Mouse (Mus musculus) heart, embryonic 10.5 days (tissue): ENCODE results near the gene Rrm1. TPM values are rescaled to one million over a fixed set of nuclear protein-coding genes. Genes with fewer than 3 reads are reported as not detected.
A peak's percentile ranks its signal among the peaks of the same experiment; 100 is the strongest.

ENCODE experiments used
- DNase-seq: peaks from one replicate; pipeline ENCODE4 v3.0.0-alpha.2; 2017; ENCODE audit warnings: low spot score
- H3K27ac ChIP-seq: fragments of 300-500 bp; sonication (generic); 2 replicates; pipeline ENCODE4 v1.5.1; 2016; ENCODE audit warnings: mild to moderate bottlenecking
- H3K27me3 ChIP-seq: fragments of 300-500 bp; sonication (generic); 2 replicates; pipeline ENCODE4 v1.6.1; 2016; ENCODE audit warnings: mild to moderate bottlenecking; ENCODE audit not compliant: poor library complexity, insufficient read depth, severe bottlenecking
- H3K36me3 ChIP-seq: fragments of 300-500 bp; sonication (generic); 2 replicates; pipeline ENCODE4 v1.6.1; 2016; ENCODE audit warnings: mild to moderate bottlenecking, moderate library complexity
- H3K4me1 ChIP-seq: fragments of 300-500 bp; sonication (generic); 2 replicates; pipeline ENCODE4 v1.6.1; 2016; ENCODE audit warnings: mild to moderate bottlenecking
- H3K4me3 ChIP-seq: fragments of 300-500 bp; sonication (generic); 2 replicates; pipeline ENCODE4 v1.5.1; 2016; ENCODE audit warnings: mild to moderate bottlenecking, moderate library complexity
- H3K9me3 ChIP-seq: fragments of 300-500 bp; sonication (generic); 2 replicates; pipeline ENCODE4 v1.6.1; 2016; ENCODE audit warnings: mild to moderate bottlenecking, moderate library complexity
- WGBS: fragments of 180-500 bp; shearing (Covaris S2); methylation state at CpG from one replicate; pipeline ENCODE4 v1.1.7; 2016; 5-methylcytosine and 5-hydroxymethylcytosine counted together
- polyA plus RNA-seq: library from polyadenylated mRNA; unstranded; fragments of >200 nt; fragmentation: Nextera tagmentation; extraction: Ambion mirVana; gene quantifications from 2 replicates; pipeline ENCODE4 v1.2.1, GENCODE M21; 2016

Rrm1 gene
- polyA plus RNA-seq, 1 experiment from 2014 or later = 198 TPM

- Histone ChIP-seq H3K27ac (peak overlapping the region; percentile 93), H3K4me1 (peaks cover 13% of the 10 kb centered on the region), H3K36me3 (peaks cover 22% of the 10 kb centered on the region), H3K27me3 (peaks cover 18% of the 10 kb centered on the region), H3K9me3 (no peaks in the 10 kb centered on the region), H3K4me3 (peak overlapping the region; percentile 76)
- no peak for DNase-seq
- 53% methylated on average over 15 of the region's 15 CpGs for WGBS
These were observed 456 bp upstream of the Rrm1 start for GRCm38 (mm10) chr7:102440822-102441656.

GRCm38 (mm10) chr7:102442432-102442831 lies 937 bp downstream of the Rrm1 start:
- H3K27me3 ChIP-seq = peaks cover 10% of the 10 kb centered on the region
- peaks cover 13% of the 10 kb centered on the region for H3K4me1 ChIP-seq
- 2% methylated on average over 4 of the region's 4 CpGs for WGBS
- no peak for DNase-seq
- H3K4me3 ChIP-seq = peak overlapping the region; percentile 76
- peaks cover 36% of the 10 kb centered on the region for H3K36me3 ChIP-seq
- no peaks in the 10 kb centered on the region for H3K9me3 ChIP-seq
- peak overlapping the region; percentile 93 for H3K27ac ChIP-seq

GRCm38 (mm10) chr7:102444301-102444700 lies 2.8 kb downstream of the Rrm1 start:
- Histone ChIP-seq H3K4me3 (0 out of 2 replicates have a peak overlapping the region, but pooled peaks have one; percentile 5), H3K27me3 (peaks cover 5% of the 10 kb centered on the region), H3K36me3 (peaks cover 54% of the 10 kb centered on the region), H3K27ac (no peak overlapping the region), H3K4me1 (peaks cover 13% of the 10 kb centered on the region), H3K9me3 (no peaks in the 10 kb centered on the region)
- no peak for DNase-seq
- 81% methylated on average over 2 of the region's 2 CpGs for whole genome bisulfite sequencing

- H3K36me3 ChIP-seq = peaks cover 75% of the 10 kb centered on the region
- no peaks in the 10 kb centered on the region for H3K27me3 ChIP-seq
- DNase-seq = no peak
- no peak overlapping the region for H3K27ac ChIP-seq
- no peaks in the 10 kb centered on the region for H3K9me3 ChIP-seq
- no peak overlapping the region for H3K4me3 ChIP-seq
- WGBS = 94% methylated on average over 9 of the region's 9 CpGs
- peaks cover 13% of the 10 kb centered on the region for H3K4me1 ChIP-seq
These were observed 4.9 kb downstream of the Rrm1 start for GRCm38 (mm10) chr7:102446438-102446837.

GRCm38 (mm10) chr7:102458618-102459380 lies 17.3 kb downstream of the Rrm1 start:
- no peak for DNase-seq
- WGBS = 87% methylated on average over 5 of the region's 5 CpGs
- no peaks in the 10 kb centered on the region for H3K27me3 ChIP-seq

GRCm38 (mm10) chr7:102467566-102467965 lies 26.1 kb downstream of the Rrm1 start:
- 89% methylated on average over 8 of the region's 8 CpGs for whole genome bisulfite sequencing
- no peaks in the 10 kb centered on the region for H3K9me3 ChIP-seq
- no peak for DNase-seq
- peaks cover 82% of the 10 kb centered on the region for H3K36me3 ChIP-seq
- no peak overlapping the region for H3K27ac ChIP-seq
- no peak overlapping the region for H3K4me3 ChIP-seq
- peaks cover 2% of the 10 kb centered on the region; the same call in 1 of the 2 replicates for H3K4me1 ChIP-seq
- H3K27me3 ChIP-seq = no peaks in the 10 kb centered on the region

More at GRCm38 (mm10) chr7:102458618-102459380, 17.3 kb downstream of the Rrm1 start:
- Histone ChIP-seq H3K36me3 (peaks cover 98% of the 10 kb centered on the region), H3K9me3 (no peaks in the 10 kb centered on the region), H3K4me1 (no peaks in the 10 kb centered on the region), H3K4me3 (no peak overlapping the region), H3K27ac (no peak overlapping the region)

GRCm38 (mm10) chr7:102472675-102473074 lies 31.2 kb downstream of the Rrm1 start:
- H3K36me3 ChIP-seq = peaks cover 36% of the 10 kb centered on the region
- no peaks in the 10 kb centered on the region for H3K27me3 ChIP-seq
- DNase-seq = no peak
- peaks cover 5% of the 10 kb centered on the region; the same call in 1 of the 2 replicates for H3K4me1 ChIP-seq
- no peak overlapping the region for H3K27ac ChIP-seq
- H3K9me3 ChIP-seq = no peaks in the 10 kb centered on the region
- 62% methylated on average over 5 of the region's 5 CpGs for WGBS
- H3K4me3 ChIP-seq = no peak overlapping the region

- H3K36me3 ChIP-seq = 0 out of 2 replicates have a peak, but pooled peaks cover 4% of the 10 kb centered on the region
- 88% methylated on average over 5 of the region's 5 CpGs for WGBS
- H3K27ac ChIP-seq = no peak overlapping the region
These were observed 35.1 kb downstream of the Rrm1 start for GRCm38 (mm10) chr7:102476601-102477000.

GRCm38 (mm10) chr7:102477377-102477776 lies 35.9 kb downstream of the Rrm1 start:
- Histone ChIP-seq H3K9me3 (no peaks in the 10 kb centered on the region), H3K27me3 (no peaks in the 10 kb centered on the region), H3K4me3 (no peak overlapping the region), H3K36me3 (0 out of 2 replicates have a peak, but pooled peaks cover 4% of the 10 kb centered on the region), H3K4me1 (peaks cover 12% of the 10 kb centered on the region; the same call in 1 of the 2 replicates), H3K27ac (no peak overlapping the region)
- no peak for DNase-seq
- WGBS = 66% methylated on average over 11 of the region's 11 CpGs

More at GRCm38 (mm10) chr7:102476601-102477000, 35.1 kb downstream of the Rrm1 start:
- Histone ChIP-seq H3K4me3 (no peak overlapping the region), H3K9me3 (no peaks in the 10 kb centered on the region), H3K27me3 (no peaks in the 10 kb centered on the region), H3K4me1 (peaks cover 12% of the 10 kb centered on the region; the same call in 1 of the 2 replicates)
- no peak for DNase-seq

GRCm38 (mm10) chr7:102478425-102478824 lies 36.9 kb downstream of the Rrm1 start:
- Histone ChIP-seq H3K27me3 (no peaks in the 10 kb centered on the region), H3K36me3 (0 out of 2 replicates have a peak, but pooled peaks cover 4% of the 10 kb centered on the region), H3K4me1 (peaks cover 7% of the 10 kb centered on the region; the same call in 1 of the 2 replicates), H3K4me3 (no peak overlapping the region), H3K27ac (no peak overlapping the region), H3K9me3 (no peaks in the 10 kb centered on the region)
- 86% methylated on average over 4 of the region's 4 CpGs for WGBS
- DNase-seq = no peak

GRCm38 (mm10) chr7:102478926-102479325 lies 37.4 kb downstream of the Rrm1 start:
- no peaks in the 10 kb centered on the region for H3K27me3 ChIP-seq
- H3K27ac ChIP-seq = no peak overlapping the region
- DNase-seq = no peak
- WGBS = 76% methylated on average over 3 of the region's 3 CpGs
- no peaks in the 10 kb centered on the region for H3K9me3 ChIP-seq
- no peak overlapping the region for H3K4me3 ChIP-seq
- peaks cover 11% of the 10 kb centered on the region; the same call in 1 of the 2 replicates for H3K4me1 ChIP-seq
- 0 out of 2 replicates have a peak, but pooled peaks cover 4% of the 10 kb centered on the region for H3K36me3 ChIP-seq

GRCm38 (mm10) chr7:102479368-102480078 lies 38.0 kb downstream of the Rrm1 start:
- DNase-seq = no peak
- no peak overlapping the region for H3K4me3 ChIP-seq
- 63% methylated on average over 5 of the region's 5 CpGs for WGBS

More at GRCm38 (mm10) chr7:102479368-102480078, 38.0 kb downstream of the Rrm1 start:
- Histone ChIP-seq H3K27me3 (no peaks in the 10 kb centered on the region), H3K9me3 (no peaks in the 10 kb centered on the region), H3K27ac (no peak overlapping the region), H3K36me3 (0 out of 2 replicates have a peak, but pooled peaks cover 4% of the 10 kb centered on the region), H3K4me1 (peaks cover 12% of the 10 kb centered on the region; the same call in 1 of the 2 replicates)
